ENCODE assay signal across 7 mouse cellular contexts in genomic region chr6:40324897-40325841, GRCm38 (mm10). TPM values are rescaled to one million over a fixed set of nuclear protein-coding genes. Genes with fewer than 3 reads are reported as not detected.
DNase-seq lines count a peak whose midpoint lies in the region; ATAC-seq and TF ChIP-seq lines count a peak whose summit lies in the region.

Gene Agk, plus strand, starts transcription at chr6:40325172.

- WGBS in embryonic facial prominence, embryonic 13.5 days: 2% methylated on average over 52 of the region's 52 CpGs
- WGBS in heart, adult 2 months: 2% methylated on average over 52 of the region's 52 CpGs
- WGBS in limb, embryonic 13.5 days: 1% methylated on average over 52 of the region's 52 CpGs
- 2% methylated on average over 52 of the region's 52 CpGs for WGBS in midbrain, embryonic 16.5 days

- peak within 1 kb of the TSS; percentile 56 for H3K4me2 ChIP-seq in embryonic facial prominence, embryonic 13.5 days
- peak within 1 kb of the TSS; percentile 65 for H3K4me2 ChIP-seq in limb, embryonic 13.5 days (replicated peaks)
- peak within 1 kb of the TSS; percentile 62 for H3K4me2 ChIP-seq in midbrain, embryonic 16.5 days (ENCODE audit: low read length)

- H3K79me2 ChIP-seq in heart, adult 2 months (replicated peaks; ENCODE audit: control insufficient read depth, insufficient read depth, low read length): no peaks in the 10 kb centered on the region

- TF ChIP-seq CTCF in heart, adult 2 months (IDR thresholded peaks at IDR 0.05): no peak

- peak; percentile 90 for ATAC-seq in embryonic facial prominence, embryonic 13.5 days (ENCODE audit: insufficient number of reproducible peaks, insufficient read depth, low FRiP score, low TSS enrichment, low read depth)
- ATAC-seq in limb, embryonic 13.5 days (ENCODE audit: low FRiP score, low read depth): peak; percentile 94
- ATAC-seq in midbrain, embryonic 16.5 days: peak; percentile 97

- intact Hi-C loops in heart, adult 2 months (cut with DNase I): loop anchor here (1.0 kb wide), 1 partner anchor 146 kb away; the partner anchor contains the start of gene Ssbp1

- no peaks in the 10 kb centered on the region for H3K9me3 ChIP-seq in embryonic facial prominence, embryonic 13.5 days
- no peaks in the 10 kb centered on the region for H3K9me3 ChIP-seq in limb, embryonic 13.5 days
- H3K9me3 ChIP-seq in midbrain, embryonic 16.5 days (replicated peaks; ENCODE audit: control insufficient read depth, low read length, poor library complexity, severe bottlenecking): no peaks in the 10 kb centered on the region

- peak within 1 kb of the TSS; percentile 65 for H3K4me3 ChIP-seq in embryonic facial prominence, embryonic 13.5 days
- H3K4me3 ChIP-seq in heart, adult 2 months: peak within 1 kb of the TSS; percentile 90
- peak within 1 kb of the TSS; percentile 75 for H3K4me3 ChIP-seq in limb, embryonic 13.5 days
- H3K4me3 ChIP-seq in midbrain, embryonic 16.5 days (ENCODE audit: low read depth, low read length): peak within 1 kb of the TSS; percentile 79

- TF ChIP-seq POLR2A in heart, adult 2 months (IDR thresholded peaks at IDR 0.05; ENCODE audit: insufficient read depth, low read depth, low read length): peak; percentile 71

- H3K27me3 ChIP-seq in embryonic facial prominence, embryonic 13.5 days: no peaks in the 10 kb centered on the region
- no peaks in the 10 kb centered on the region for H3K27me3 ChIP-seq in heart, adult 2 months (ENCODE audit: control insufficient read depth, insufficient read depth, low read length)
- H3K27me3 ChIP-seq in limb, embryonic 13.5 days: no peaks in the 10 kb centered on the region
- H3K27me3 ChIP-seq in midbrain, embryonic 16.5 days (ENCODE audit: control insufficient read depth, insufficient read depth, low read depth, low read length): no peaks in the 10 kb centered on the region

- H3K27ac ChIP-seq in embryonic facial prominence, embryonic 13.5 days: peak within 1 kb of the TSS; percentile 87
- peak within 1 kb of the TSS; percentile 74 for H3K27ac ChIP-seq in heart, adult 2 months
- peak within 1 kb of the TSS; percentile 83 for H3K27ac ChIP-seq in limb, embryonic 13.5 days
- H3K27ac ChIP-seq in midbrain, embryonic 16.5 days (ENCODE audit: low read length): peak within 1 kb of the TSS; percentile 91

- H3K36me3 ChIP-seq in embryonic facial prominence, embryonic 13.5 days: peaks cover 7% of the 10 kb centered on the region
- H3K36me3 ChIP-seq in heart, adult 2 months (ENCODE audit: control insufficient read depth, insufficient read depth, low read length): no peaks in the 10 kb centered on the region
- peaks cover 11% of the 10 kb centered on the region for H3K36me3 ChIP-seq in limb, embryonic 13.5 days
- no peaks in the 10 kb centered on the region for H3K36me3 ChIP-seq in midbrain, embryonic 16.5 days (ENCODE audit: control insufficient read depth, insufficient read depth, low read length)

- peak; percentile 72 for DNase-seq in adrenal gland, postnatal 25 days
- peak; percentile 81 to 82 for DNase-seq in heart, adult 2 months
- DNase-seq in kidney, adult 8-10 months: peak; percentile 37 to 59
- DNase-seq in spleen, postnatal 10 days (ENCODE audit: low spot score in 2 of 2): peak; percentile 60 to 73

- H3K9ac ChIP-seq in embryonic facial prominence, embryonic 13.5 days: peak within 1 kb of the TSS; percentile 84
- H3K9ac ChIP-seq in heart, adult 2 months (ENCODE audit: low read depth, low read length): peak within 1 kb of the TSS; percentile 96
- peak within 1 kb of the TSS; percentile 84 for H3K9ac ChIP-seq in limb, embryonic 13.5 days
- peak within 1 kb of the TSS; percentile 91 for H3K9ac ChIP-seq in midbrain, embryonic 16.5 days (ENCODE audit: low read depth, low read length)

- 0 out of 2 replicates have a peak, but pooled peaks have one; percentile 38 for TF ChIP-seq EP300 in heart, adult 2 months (IDR thresholded peaks at IDR 0.05; ENCODE audit: insufficient read depth, low read depth, low read length)

- H3K4me1 ChIP-seq in embryonic facial prominence, embryonic 13.5 days: peaks cover 5% of the 10 kb centered on the region
- H3K4me1 ChIP-seq in heart, adult 2 months (ENCODE audit: control insufficient read depth, insufficient read depth, low read length): no peaks in the 10 kb centered on the region; the same call in 1 of the 2 replicates
- peaks cover 6% of the 10 kb centered on the region; the same call in 1 of the 2 replicates for H3K4me1 ChIP-seq in limb, embryonic 13.5 days
- peaks cover 10% of the 10 kb centered on the region; the same call in 1 of the 2 replicates for H3K4me1 ChIP-seq in midbrain, embryonic 16.5 days (ENCODE audit: control insufficient read depth, insufficient read depth, low read length)

RNA-seq across cellular contexts. Expression of gene Agk, which starts in this region (rescaled TPM):
- total RNA-seq in adrenal gland, postnatal 25 days (2021): 39.4 and 48.6 TPM in 2 replicates
- 52.2 and 52.5 TPM in 2 replicates for polyA plus RNA-seq in embryonic facial prominence, embryonic 13.5 days (2015; fragmentation: Nextera tagmentation; extraction: Ambion mirVana)
- total RNA-seq in heart, adult 2 months (2021): 10 to 100 TPM; 16.6 to 17.5 TPM
- polyA plus RNA-seq in heart, adult 2 months (2012; rRNA removed): 10.7 and 17.4 TPM in 2 replicates
- polyA plus RNA-seq in limb, embryonic 13.5 days (2015; fragmentation: Nextera tagmentation; extraction: Ambion mirVana): 46.9 and 50.2 TPM in 2 replicates
- 64.0 and 74.5 TPM in 2 replicates for polyA plus RNA-seq in midbrain, embryonic 16.5 days (2015; fragmentation: Nextera tagmentation; extraction: Ambion mirVana)

Comparison
In these comparisons a context has a peak if more than half of its experiments do, and no peak if none do; other contexts are left out.
1. Peak in every context shown above with its lines: DNase-seq, ATAC-seq, H3K4me3 ChIP-seq and H3K27ac ChIP-seq.